Mouse (Mus musculus): ENCODE results near the gene Emsy.

DNA sequence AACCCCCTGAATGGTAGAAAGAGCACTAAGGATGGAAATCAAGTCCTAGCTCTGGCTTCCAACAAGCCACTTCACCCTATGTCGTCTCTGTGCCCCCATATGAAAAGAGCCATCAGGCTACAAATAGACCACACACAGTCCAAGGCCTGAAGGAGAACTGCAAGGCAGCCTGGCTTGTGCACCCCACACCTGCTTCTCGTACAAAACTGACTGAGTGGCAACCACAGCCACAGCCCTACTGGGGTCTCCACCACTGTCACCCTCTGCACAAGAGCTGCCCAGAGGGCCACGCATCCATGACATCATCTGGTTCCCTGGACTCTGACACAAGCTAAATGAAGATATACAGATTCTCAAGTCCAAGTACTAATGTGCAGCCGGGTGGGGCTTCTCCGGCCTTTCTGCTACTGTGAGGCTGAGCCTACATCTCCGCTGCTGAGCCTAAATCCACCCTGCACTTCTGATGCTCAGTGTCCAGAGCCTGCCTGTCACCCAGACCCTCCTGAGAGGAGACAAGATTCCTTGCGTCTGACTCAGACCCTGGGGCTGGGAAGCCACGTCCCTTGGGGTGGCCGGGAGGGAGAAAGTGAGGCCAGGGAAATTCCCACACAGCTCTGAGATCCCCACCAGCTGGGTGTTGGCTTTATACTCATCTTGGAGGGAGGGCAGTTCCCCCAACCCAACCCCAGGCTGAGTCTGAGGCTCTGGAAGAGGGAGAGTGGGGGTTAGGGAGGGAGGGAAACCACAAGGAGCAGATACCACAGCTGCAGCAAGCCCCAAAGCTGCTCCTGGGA is 98.3 kb downstream of the Emsy start:
- TF ChIP-seq EP300 (IDR thresholded peaks at IDR 0.05; ENCODE audit: low read depth) (no peak), CTCF (IDR thresholded peaks at IDR 0.05; ENCODE audit: low read depth) (no peak)

Measured in heart, postnatal 0 days (tissue).